7 mouse cellular contexts compared by ENCODE assay signal in genomic region chr6:64607942-64608341, GRCm38 (mm10).
DNase-seq lines count a peak whose midpoint lies in the region; ATAC-seq and TF ChIP-seq lines count a peak whose summit lies in the region.

No protein-coding gene starts in this region.

- H3K9me3 ChIP-seq in kidney, embryonic 16.5 days (ENCODE audit: low read length), result no peaks in the 10 kb centered on the region

- no peak overlapping the region for H3K4me3 ChIP-seq in kidney, embryonic 16.5 days (ENCODE audit: low read length)

- intact Hi-C loops in left cerebral cortex, postnatal 4 days (cut with DNase I), result no loop called here

- ATAC-seq in kidney, embryonic 16.5 days (ENCODE audit: low FRiP score, low TSS enrichment), result no peak
- ATAC-seq in Patski, result no peak
- no peak for ATAC-seq in megakaryocyte-erythroid progenitor cell, adult 5-6 weeks (replicated peaks; ENCODE audit: low FRiP score, low TSS enrichment, poor library complexity, severe bottlenecking)

- H3K4me1 ChIP-seq in kidney, embryonic 16.5 days (ENCODE audit: insufficient read depth, low read length), result 0 out of 2 replicates have a peak, but pooled peaks cover 2% of the 10 kb centered on the region

- in situ Hi-C loops in Patski (cut with MboI; ENCODE audit: low pct_unique_long_range_greater_than_20kb), result no loop called here

- H3K27me3 ChIP-seq in kidney, embryonic 16.5 days (ENCODE audit: insufficient read depth, low read length), result no peaks in the 10 kb centered on the region
- H3K27me3 ChIP-seq in Patski, result no peaks in the 10 kb centered on the region

- no peak overlapping the region for H3K27ac ChIP-seq in kidney, embryonic 16.5 days (ENCODE audit: low read length)

- H3K9ac ChIP-seq in kidney, embryonic 16.5 days (replicated peaks; ENCODE audit: low read length), result no peak overlapping the region

- POLR2A ChIA-PET in Patski (lab: Charles Lee), result no interaction called here

- CTCF ChIA-PET in Patski (lab: Charles Lee), result no interaction called here

- peak; percentile 20 for TF ChIP-seq CTCF in Patski (IDR thresholded peaks at IDR 0.05)
- TF ChIP-seq CTCF in brain, embryonic 14.5 days (IDR thresholded peaks at IDR 0.05; ENCODE audit: borderline replicate concordance, extremely low read depth, insufficient read depth, insufficient read length), result peak; percentile 46; the same call in 1 of the 2 replicates

- 6% methylated on average over 1 of the region's 1 CpGs for WGBS in kidney, embryonic 16.5 days

- no peak for TF ChIP-seq POLR2A in brain, embryonic 14.5 days (IDR thresholded peaks at IDR 0.05; ENCODE audit: borderline replicate concordance, extremely low read depth, insufficient read depth, insufficient read length, poor library complexity, severe bottlenecking)

- H3K36me3 ChIP-seq in kidney, embryonic 16.5 days (ENCODE audit: insufficient read depth, low read length), result no peaks in the 10 kb centered on the region

- peak; percentile 12 for DNase-seq in kidney, adult 9 months
- no peak for DNase-seq in Patski (ENCODE audit: low read depth, low spot score)
- peak; percentile 27 for DNase-seq in brain, embryonic 14.5 days (ENCODE audit: low read depth)
- DNase-seq in left cerebral cortex, postnatal 4 days, result peak; percentile 27
- DNase-seq in urinary bladder, postnatal 36 days (ENCODE audit: low spot score in 2 of 2), result no peak

- H3K4me2 ChIP-seq in kidney, embryonic 16.5 days (replicated peaks; ENCODE audit: low read depth, low read length), result no peak overlapping the region

Comparison
In these comparisons a context has a peak if more than half of its experiments do, and no peak if none do; other contexts are left out.
1. DNase-seq: peak in kidney, adult 9 months (single experiment), brain, embryonic 14.5 days (single experiment) and left cerebral cortex, postnatal 4 days (single experiment); none in Patski (single experiment) and urinary bladder, postnatal 36 days (0 of 2).